Mouse (Mus musculus): Measurements from ENCODE around the gene Wrnip1. TPM values are rescaled to one million over a fixed set of nuclear protein-coding genes. Genes with fewer than 3 reads are reported as not detected.

Gene Wrnip1
- total and polyA plus RNA-seq, 3 experiments: 38.8 to 50.6 TPM; not detected in 1

DNA sequence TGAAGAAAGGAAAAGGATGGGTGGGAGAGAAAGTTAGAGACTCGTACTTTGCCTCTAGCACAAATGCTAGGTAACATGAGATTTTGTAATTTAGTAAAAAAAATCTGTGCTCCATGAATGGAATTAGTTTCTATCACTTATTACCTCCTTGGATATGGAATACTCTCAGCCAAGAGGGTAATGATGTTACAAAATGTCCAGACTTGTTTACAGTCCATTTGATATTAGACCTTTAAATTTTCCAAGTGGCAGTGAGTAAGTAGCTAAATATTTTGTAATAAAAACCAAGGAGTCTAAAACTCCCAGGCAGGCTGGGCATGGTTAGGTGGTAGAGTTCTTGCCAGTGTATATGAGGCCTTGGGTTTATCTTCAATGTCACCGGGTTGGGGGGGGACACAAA, 14.3 kb upstream of the Wrnip1 start:
- peaks cover 0 to 13% of the 10 kb centered on the region in 2 experiments; a peak in 3 of 4 replicates for H3K27me3 ChIP-seq (ENCODE audit: control insufficient read depth in 1 of 2, insufficient read depth in 2 of 2, low read length in 2 of 2)
- DNase-seq (ENCODE audit: low read depth, low spot score): no peak
- no peak overlapping the region for H3K9ac ChIP-seq (ENCODE audit: control insufficient read depth, low read depth, low read length, poor library complexity, severe bottlenecking)
- TF ChIP-seq ZC3H11A (IDR thresholded peaks at IDR 0.05; ENCODE audit: low read depth, low read length) (no peak), USF1 (IDR thresholded peaks at IDR 0.05; ENCODE audit: low read depth, low read length) (no peak), MYC (IDR thresholded peaks at IDR 0.05; ENCODE audit: low read depth, low read length) (no peak), ZNF384 (IDR thresholded peaks at IDR 0.05; ENCODE audit: low read depth, low read length) (no peak), RCOR1 (IDR thresholded peaks at IDR 0.05; ENCODE audit: low read depth, low read length) (no peak), MAZ (IDR thresholded peaks at IDR 0.05; ENCODE audit: low read depth, low read length) (no peak), CHD1 (IDR thresholded peaks at IDR 0.05; ENCODE audit: low read depth, low read length) (no peak), SIN3A (IDR thresholded peaks at IDR 0.05; ENCODE audit: low read length) (no peak), HCFC1 (IDR thresholded peaks at IDR 0.05; ENCODE audit: low read depth, low read length) (no peak), KAT2A (conservative IDR thresholded peaks at IDR 0.05; ENCODE audit: low read depth, low read length) (no peak), TBP (IDR thresholded peaks at IDR 0.05; ENCODE audit: low read depth, low read length) (no peak), POLR2A (IDR thresholded peaks at IDR 0.05; ENCODE audit: control insufficient read depth in 1 of 2, insufficient read depth in 1 of 2, low read depth in 1 of 2, low read length in 2 of 2, poor library complexity in 1 of 2) (no peak)
- H3K36me3 ChIP-seq (ENCODE audit: control insufficient read depth in 1 of 2, insufficient read depth in 2 of 2, low read length in 2 of 2): no peaks in the 10 kb centered on the region
- no peaks in the 10 kb centered on the region for H3K9me3 ChIP-seq (replicated peaks; ENCODE audit: insufficient read depth, low read length)
- no peak overlapping the region for H3K4me3 ChIP-seq (ENCODE audit: control insufficient read depth in 1 of 2, insufficient read depth in 1 of 2, low read depth in 2 of 2, low read length in 2 of 2)
- H3K79me2 ChIP-seq (ENCODE audit: control insufficient read depth, insufficient read depth, low read length, poor library complexity): no peaks in the 10 kb centered on the region
- no peaks in the 10 kb centered on the region for H3K4me1 ChIP-seq (ENCODE audit: control insufficient read depth in 1 of 2, insufficient read depth in 2 of 2, low read length in 2 of 2)
- H3K27ac ChIP-seq (ENCODE audit: control insufficient read depth, low read depth, low read length): no peak overlapping the region

DNA sequence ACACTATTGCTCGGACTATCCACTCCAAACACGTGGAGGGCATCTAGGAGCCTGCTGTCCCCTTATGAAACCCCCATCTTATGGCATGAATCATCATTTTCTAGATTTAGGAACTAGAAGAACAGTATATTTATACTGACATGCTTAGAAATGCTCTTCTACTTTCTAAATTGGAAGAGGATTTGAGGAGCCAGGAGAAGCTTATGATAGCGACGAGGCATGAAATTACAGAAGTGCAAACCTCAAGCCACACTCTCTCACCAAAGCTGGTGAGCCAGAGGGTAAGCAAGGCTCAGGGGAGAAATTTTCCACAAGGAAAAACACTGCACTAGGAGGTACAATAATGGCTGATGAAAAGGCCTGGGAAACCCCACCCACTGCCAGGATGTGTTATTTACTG, 12.1 kb upstream of the Wrnip1 start:
- Histone ChIP-seq H3K27me3 (ENCODE audit: control insufficient read depth in 1 of 2, insufficient read depth in 2 of 2, low read length in 2 of 2) (peaks cover 3 to 17% of the 10 kb centered on the region in 2 experiments; a peak in 3 of 4 replicates), H3K27ac (ENCODE audit: control insufficient read depth, low read depth, low read length) (no peak overlapping the region), H3K36me3 (ENCODE audit: control insufficient read depth in 1 of 2, insufficient read depth in 2 of 2, low read length in 2 of 2) (no peaks in the 10 kb centered on the region), H3K9me3 (replicated peaks; ENCODE audit: insufficient read depth, low read length) (no peaks in the 10 kb centered on the region), H3K4me1 (ENCODE audit: control insufficient read depth in 1 of 2, insufficient read depth in 2 of 2, low read length in 2 of 2) (no peaks in the 10 kb centered on the region), H3K9ac (ENCODE audit: control insufficient read depth, low read depth, low read length, poor library complexity, severe bottlenecking) (no peak overlapping the region), H3K79me2 (ENCODE audit: control insufficient read depth, insufficient read depth, low read length, poor library complexity) (no peaks in the 10 kb centered on the region), H3K4me3 (ENCODE audit: control insufficient read depth in 1 of 2, insufficient read depth in 1 of 2, low read depth in 2 of 2, low read length in 2 of 2) (no peak overlapping the region)
- no peak for TF ChIP-seq USF2 (IDR thresholded peaks at IDR 0.05; ENCODE audit: borderline replicate concordance in 1 of 2, insufficient read depth in 1 of 2, low read depth in 1 of 2, low read length in 2 of 2)
- TF ChIP-seq POLR2AphosphoS2 (IDR thresholded peaks at IDR 0.05; ENCODE audit: low read length): no peak
- TF ChIP-seq NRF1 (IDR thresholded peaks at IDR 0.05; ENCODE audit: insufficient read depth, low read depth, low read length, poor library complexity, severe bottlenecking): no peak
- TF ChIP-seq MXI1 (IDR thresholded peaks at IDR 0.05; ENCODE audit: low read depth, low read length): no peak
- TF ChIP-seq UBTF (IDR thresholded peaks at IDR 0.05; ENCODE audit: borderline replicate concordance, insufficient read depth, low read depth, low read length): no peak
- no peak for TF ChIP-seq MAZ (IDR thresholded peaks at IDR 0.05; ENCODE audit: low read depth, low read length)
- no peak for TF ChIP-seq CTCF (IDR thresholded peaks at IDR 0.05 in 2 of 3, conservative IDR thresholded peaks at IDR 0.05 in 1 of 3; ENCODE audit: control insufficient read depth in 1 of 3, insufficient read depth in 1 of 3, low read depth in 2 of 3, low read length in 3 of 3, poor library complexity in 1 of 3, severe bottlenecking in 1 of 3)
- TF ChIP-seq RAD21 (IDR thresholded peaks at IDR 0.05; ENCODE audit: low read depth, low read length): no peak
- no peak for TF ChIP-seq CHD2 (IDR thresholded peaks at IDR 0.05; ENCODE audit: low read length)
- TF ChIP-seq E2F4 (IDR thresholded peaks at IDR 0.05; ENCODE audit: borderline replicate concordance, low read depth, low read length): no peak
- TF ChIP-seq KAT2A (conservative IDR thresholded peaks at IDR 0.05; ENCODE audit: low read depth, low read length): no peak
- TF ChIP-seq POLR2A (IDR thresholded peaks at IDR 0.05; ENCODE audit: control insufficient read depth in 1 of 2, insufficient read depth in 1 of 2, low read depth in 1 of 2, low read length in 2 of 2, poor library complexity in 1 of 2): no peak
- no peak for TF ChIP-seq TAL1 (IDR thresholded peaks at IDR 0.05; ENCODE audit: low read length)
- no peak for TF ChIP-seq MEF2A (IDR thresholded peaks at IDR 0.05; ENCODE audit: extremely low read depth, insufficient replicate concordance, low read depth, low read length, poor library complexity, severe bottlenecking)
- TF ChIP-seq POLR2AphosphoS5 (IDR thresholded peaks at IDR 0.05; ENCODE audit: borderline replicate concordance, low read depth, low read length): no peak
- no peak for TF ChIP-seq ZMIZ1 (IDR thresholded peaks at IDR 0.05; ENCODE audit: low read depth, low read length)
- TF ChIP-seq CHD1 (IDR thresholded peaks at IDR 0.05; ENCODE audit: low read depth, low read length): no peak
- TF ChIP-seq HCFC1 (IDR thresholded peaks at IDR 0.05; ENCODE audit: low read depth, low read length): no peak
- no peak for TF ChIP-seq NELFE (IDR thresholded peaks at IDR 0.05; ENCODE audit: low read depth, low read length)
- no peak for DNase-seq (ENCODE audit: low read depth, low spot score)
